Mouse (Mus musculus) lung, adult 2 months (tissue): Measurements from ENCODE around the gene Smim4.

ENCODE experiments used
- CTCF ChIP-seq: fragments of 200-500 bp; IDR thresholded peaks from 2 replicates; pipeline ENCODE4 v1.5.1; 2011; ENCODE audit warnings: mild to moderate bottlenecking, low read length, control low read depth; ENCODE audit not compliant: insufficient read depth
- POLR2A ChIP-seq: fragments of 200-500 bp; IDR thresholded peaks from 2 replicates; pipeline ENCODE4 v1.6.1; 2011; ENCODE audit warnings: low read depth, mild to moderate bottlenecking, control low read depth, low read length, borderline replicate concordance; ENCODE audit errors: extremely low read depth

DNA sequence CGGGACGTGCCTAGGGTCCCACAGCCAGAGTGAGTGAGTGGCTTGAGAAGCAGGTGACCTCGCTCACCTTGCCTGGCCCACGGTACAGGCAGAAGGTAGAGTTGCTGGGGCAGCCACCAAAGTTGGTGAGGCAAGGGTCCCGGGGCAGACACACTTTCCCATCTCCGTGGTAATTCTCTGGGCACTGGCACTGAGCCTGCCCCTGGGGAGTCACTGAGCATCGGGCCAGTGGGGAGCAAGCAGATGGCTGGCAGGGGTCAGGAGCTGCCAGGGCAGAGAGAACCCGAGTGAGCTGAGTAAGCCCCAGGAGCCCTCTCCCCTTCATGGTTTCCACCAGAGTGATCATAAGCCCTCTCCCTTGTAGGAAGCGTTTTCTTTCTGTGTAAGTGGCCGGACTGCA lies 32.9 kb upstream of the Smim4 start:
- no peak for TF ChIP-seq CTCF
- TF ChIP-seq POLR2A = no peak
